Mouse (Mus musculus) liver, adult 10 weeks (tissue): ENCODE results near the gene Fancc. TPM values are rescaled to one million over a fixed set of nuclear protein-coding genes. Genes with fewer than 3 reads are reported as not detected.

Source experiments
- polyA plus RNA-seq: library from polyadenylated mRNA; stranded (reverse); fragments of 350-450 nt; fragmentation: Illumina TruSeq; extraction: RNeasy Lipid Tissue Mini Kit (QIAGEN cat#74804); gene quantifications from one replicate; pipeline ENCODE4 v1.2.3, GENCODE M21; 2014; ENCODE audit warnings: low read depth, low replicate concordance

Gene Fancc
- polyA plus RNA-seq = 4.4 TPM

DNA sequence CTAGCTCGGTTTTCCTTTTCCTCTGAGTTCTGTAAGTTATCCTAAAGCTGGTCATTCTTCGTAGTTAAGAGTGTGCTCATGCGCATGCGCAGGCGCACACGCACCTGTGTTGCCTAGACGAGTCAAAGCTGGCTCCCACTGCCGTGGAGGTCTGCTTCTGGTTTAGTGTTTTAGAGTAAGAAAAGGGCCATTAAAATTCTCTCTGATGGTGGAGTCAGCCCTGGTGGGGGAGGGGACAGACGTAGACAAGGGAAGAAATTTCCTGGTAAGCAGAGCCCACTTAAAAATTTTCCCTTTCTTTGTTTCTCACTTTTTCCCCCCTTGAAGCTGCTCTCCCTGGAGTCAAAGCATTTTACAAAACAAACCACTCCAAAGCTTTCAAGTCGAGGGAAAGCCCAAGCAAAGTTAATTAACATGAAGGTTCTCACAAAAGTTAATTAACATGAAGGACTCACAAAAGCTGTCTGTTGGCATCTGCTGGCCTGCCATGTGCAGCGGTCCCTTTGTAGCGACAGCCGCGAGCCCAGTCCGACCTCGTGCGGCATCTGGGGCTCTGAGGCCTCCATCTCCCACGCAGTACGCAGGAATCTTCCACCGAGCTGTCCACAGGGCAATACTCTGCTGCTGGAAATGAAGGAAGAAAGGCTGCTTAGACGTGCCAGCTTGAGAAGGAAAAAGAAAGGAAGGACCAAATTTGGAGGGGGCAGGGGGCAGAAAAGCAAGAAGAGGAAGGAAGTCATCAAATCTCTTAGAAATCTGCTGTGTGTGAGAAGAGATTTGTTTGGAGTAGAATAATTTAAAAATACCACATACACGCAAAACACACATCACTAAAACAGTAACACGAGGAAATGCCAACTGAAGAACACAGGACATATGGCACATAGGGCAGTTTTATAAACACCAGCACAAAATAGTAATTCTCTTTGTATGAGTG lies at the start of gene Fancc:
Gene Fancc (minus strand): TSS at position 633 of the 937 bp plus-strand sequence.

Other genes with a start within 250 kb of the Fancc start
- 10.0 TPM for gene Ptch1, start 76.3 kb upstream of the Fancc start, polyA plus RNA-seq